Mouse (Mus musculus): ENCODE results near the gene Fgd3.

The Fgd3 gene

DNA sequence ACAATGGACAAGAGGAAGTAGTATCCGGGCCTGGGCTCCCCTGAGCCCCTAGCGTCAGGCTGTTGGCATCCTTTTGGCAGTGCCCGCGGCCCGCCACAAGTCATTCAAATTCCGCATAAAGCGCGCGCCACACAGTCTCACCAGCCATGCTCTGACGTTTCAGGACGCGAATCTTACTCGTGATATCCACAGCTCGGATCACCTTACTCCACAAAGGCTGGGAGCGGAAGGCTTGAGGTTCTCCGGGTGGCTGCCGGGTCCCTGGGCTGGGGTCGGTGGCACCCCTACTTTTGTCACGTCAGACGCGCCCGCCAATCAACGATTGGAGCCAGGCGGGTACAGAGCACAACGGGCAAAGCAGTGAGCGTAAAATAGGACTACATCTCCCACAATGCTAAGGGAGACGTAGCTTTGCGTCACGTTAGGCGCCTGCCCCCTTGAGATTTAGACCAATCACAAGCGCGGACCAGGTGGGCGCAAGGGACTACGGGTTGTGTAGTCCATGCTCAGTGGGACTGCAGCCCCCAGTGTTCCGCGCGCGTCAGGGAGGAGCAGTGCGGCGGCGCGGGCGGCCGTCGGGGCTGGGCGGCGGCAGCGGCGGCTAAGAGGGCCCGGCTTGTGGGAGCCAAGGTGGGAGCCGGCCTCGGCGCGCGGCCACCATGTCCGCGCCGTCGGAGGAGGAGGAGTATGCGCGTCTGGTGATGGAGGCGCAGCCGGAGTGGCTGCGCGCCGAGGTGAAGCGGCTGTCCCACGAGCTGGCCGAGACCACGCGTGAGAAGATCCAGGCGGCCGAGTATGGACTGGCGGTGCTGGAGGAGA lies 21.1 kb upstream of the Fgd3 start, which contains the start of gene Bicd2:
Gene Bicd2 (plus strand): TSS at position 574 of the 819 bp plus-strand sequence.
- peak; percentile 83 to 94 for DNase-seq (ENCODE audit: low spot score in 2 of 2)

DNA sequence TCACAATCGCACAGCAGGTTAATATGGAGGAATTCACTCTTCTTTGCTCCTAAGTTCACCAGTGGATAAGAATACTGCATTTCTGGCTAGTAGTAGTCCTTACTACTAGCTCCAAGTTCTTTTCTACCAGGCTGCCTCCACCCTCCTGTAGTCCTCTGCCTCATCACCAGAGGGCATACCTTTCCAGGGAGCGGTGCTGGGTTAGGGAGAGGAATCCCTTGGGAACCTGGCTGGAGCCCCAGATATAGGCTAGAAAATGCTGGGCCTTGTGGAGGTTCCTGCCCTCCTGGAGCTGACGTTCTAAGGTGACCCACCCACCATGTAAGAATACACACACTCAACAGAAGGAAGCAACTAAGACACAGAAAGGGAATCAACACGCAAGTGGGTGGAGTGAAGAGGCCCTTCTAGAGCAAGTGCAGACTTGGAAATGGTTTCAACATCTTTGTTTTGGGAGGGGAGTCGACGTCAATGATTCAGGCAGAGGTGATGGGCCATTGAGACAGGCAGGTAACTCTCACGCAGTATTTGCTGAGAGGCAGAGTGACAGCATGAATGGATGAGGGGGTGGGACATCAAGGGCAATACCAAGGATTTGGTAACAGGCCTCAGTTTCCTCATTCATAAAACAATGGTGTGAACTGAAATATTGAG lies 18.9 kb upstream of the Fgd3 start:
- DNase-seq (ENCODE audit: low spot score in 2 of 2) = no peak

DNA sequence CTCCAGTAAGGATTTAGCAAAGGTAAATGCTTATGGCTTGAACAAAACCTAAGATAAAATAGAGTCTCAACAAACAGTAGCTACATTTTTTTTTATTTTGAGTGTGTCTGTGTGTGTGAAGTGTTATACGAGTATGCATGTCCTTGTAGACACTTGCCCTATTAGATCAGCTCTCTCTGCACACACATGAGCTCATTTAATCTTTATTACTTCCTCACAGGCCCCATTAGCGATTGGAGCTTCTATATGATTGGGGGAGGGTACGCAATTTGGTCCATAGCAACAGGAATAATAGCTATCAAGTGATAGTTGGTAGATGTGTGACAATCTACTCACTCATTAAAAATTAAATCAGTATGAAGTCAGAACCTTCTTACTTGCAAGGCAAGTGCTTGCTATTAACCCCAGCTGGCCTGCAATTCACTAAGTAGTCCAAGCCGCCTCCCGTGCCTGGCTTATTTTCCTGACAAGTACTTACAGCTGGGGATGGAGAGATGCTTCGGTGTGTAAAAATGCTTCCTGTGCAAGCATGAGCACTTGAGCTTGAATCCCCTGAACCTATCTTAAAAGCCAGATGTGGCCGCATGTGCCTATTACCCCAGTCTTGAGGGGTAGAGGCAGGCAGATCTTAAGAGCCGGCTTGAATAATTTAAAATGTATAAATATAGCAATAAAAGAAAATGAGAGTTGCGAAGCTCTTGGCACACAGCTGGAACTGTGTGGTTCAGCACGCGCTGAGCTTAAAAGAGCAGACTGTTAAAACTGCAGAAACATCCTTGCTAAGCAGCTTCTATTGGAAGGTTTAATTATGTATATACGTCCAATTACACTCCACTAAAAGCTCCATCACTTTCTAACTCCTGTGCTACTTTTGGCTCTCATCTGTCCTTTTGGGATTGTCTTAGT lies 15.2 kb upstream of the Fgd3 start:
- DNase-seq (ENCODE audit: low spot score in 2 of 2) = no peak

DNA sequence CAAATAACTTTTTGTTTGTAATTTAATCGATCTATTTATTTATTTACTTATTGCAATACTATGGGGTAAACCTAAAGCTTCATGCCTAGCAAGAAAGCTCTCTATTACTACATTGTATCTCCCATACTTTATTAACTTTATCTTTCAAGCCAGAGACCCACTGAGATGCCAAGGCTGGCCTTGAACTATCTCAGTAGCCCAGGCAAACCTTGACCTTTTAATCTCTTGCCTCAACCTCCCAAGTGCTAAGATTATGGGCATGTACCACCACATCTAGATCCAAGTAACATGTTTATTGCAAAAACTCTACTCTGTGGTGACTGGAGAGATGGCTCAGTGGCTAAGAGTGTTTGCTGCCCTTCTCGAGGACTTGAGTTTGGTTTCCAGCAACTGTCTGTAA lies 13.1 kb upstream of the Fgd3 start:
- DNase-seq (ENCODE audit: low spot score in 2 of 2) = no peak

DNA sequence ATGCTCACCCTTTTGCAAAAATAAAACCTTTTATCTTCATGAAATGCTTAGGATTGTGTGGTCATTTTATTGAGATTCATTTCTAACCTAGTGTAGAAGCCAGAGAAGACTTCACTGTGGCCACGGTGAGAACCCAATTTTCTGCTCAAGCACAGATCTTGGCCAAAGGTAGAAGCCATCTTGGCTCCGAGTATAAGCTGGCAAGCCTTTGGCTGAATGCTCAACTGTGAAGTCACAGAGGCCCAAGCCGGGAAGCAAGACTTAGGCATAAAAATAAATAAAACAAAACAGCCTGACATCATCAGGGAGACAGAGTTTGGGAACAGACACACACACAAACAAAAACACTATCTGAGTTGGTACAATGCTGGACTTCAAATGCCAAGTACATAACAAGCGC lies 8.0 kb upstream of the Fgd3 start:
- DNase-seq (ENCODE audit: low spot score in 2 of 2) = no peak

DNA sequence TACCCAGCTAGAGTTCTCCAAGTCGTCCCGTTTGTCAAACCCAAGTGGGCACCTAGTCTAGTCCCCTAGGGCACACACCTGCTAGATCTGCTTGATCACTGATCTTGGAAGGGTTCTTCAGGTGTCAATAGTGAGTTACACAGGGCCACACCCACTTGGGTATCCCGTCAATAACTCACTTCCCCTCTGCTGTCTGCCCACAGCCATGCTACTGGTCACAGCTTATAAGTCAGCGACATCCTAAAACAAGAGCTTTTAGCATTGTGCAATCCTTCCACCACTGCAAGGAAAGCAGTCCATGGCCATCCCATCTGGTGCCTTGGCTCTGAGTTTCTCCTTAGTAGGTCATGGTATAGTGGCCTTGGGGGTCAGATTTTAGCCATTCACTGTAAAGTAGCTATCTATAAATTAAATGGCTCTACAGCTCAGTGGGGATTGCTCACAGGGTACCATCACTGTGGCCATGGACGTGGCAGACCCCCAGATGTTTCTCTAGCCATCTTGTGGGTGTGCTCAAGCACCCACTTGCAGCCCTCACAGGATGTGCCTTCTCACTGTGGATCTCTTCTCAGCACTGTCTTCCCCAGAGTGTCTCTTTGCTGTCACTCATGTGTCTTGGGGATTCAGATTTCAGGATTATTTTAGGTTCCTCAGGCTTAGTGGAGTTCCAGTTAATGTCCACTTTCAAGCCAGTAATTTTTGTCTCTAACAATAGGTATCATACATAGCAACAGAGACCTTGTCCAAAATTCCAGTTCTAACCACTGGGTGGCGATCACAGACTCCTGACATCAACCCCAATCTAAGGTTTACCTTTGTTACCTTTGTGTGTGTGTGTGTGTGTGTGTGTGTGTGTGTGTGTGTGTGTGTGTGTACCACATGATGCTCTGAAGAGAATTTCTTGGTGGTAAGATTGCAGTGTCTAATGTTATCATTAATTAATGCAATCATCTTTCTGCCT lies 6.4 kb upstream of the Fgd3 start:
- no peak for DNase-seq (ENCODE audit: low spot score in 2 of 2)

DNA sequence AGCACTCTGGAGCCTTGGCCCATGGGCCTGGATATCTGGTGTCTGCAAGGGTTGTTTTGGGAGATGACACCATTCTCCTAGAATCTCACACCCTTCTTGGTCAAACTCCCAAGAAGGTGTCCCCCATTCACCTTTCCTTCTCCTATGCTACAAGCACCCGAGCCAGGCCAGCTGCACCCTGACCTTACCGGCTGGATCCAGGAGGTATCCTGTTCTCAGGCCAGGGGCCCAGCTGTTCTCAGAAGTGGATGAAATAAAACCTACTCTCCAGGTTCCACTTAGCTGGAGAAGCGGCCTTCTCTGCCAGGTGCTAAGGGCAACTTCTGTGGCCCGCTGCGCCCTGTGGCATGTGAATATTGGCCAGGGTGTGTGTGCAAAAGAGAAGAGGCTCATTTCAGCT lies 4.8 kb upstream of the Fgd3 start:
- no peak for DNase-seq (ENCODE audit: low spot score in 2 of 2)

DNA sequence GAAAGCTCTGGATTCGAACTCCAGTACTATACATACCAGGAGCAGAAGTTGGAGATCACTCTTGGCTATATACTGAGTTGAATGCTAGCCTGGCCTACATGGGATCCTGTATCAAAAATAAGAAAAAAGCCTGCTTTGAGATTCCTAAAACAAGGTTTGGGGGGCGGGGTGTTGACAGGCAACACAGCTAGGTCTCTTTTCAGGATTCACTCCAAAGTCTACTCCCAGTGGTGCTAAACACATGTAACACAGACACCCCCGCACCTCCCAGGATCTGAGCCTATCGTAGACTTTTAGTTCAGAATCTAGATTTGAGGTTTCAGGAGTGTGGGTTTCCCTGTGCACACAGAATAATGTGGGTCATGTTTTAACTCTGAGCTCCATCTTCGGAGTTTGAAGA lies 2.6 kb upstream of the Fgd3 start:
- DNase-seq (ENCODE audit: low spot score in 2 of 2) = peak in 1 of 2 experiments; percentile 51

DNA sequence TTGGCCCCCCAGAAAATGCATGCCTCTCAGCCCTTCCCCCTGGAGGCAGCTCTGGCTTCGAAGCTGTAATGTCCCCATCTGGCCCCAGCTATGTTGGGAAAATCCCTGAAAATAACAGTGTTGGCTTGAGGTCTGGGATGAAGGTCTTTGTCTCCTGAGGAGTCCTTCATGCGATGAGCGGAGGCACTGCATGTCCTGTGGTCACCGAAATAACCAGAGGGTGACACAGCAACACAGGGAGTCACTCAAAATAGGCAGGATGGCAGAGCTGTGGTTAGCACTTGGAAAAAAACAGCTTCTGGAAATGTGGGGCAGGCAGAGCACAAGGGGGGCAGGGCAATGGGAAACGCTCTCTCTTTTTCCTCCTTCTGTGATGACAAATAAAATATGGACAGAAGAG lies 2.1 kb upstream of the Fgd3 start:
- no peak for DNase-seq (ENCODE audit: low spot score in 2 of 2)

DNA sequence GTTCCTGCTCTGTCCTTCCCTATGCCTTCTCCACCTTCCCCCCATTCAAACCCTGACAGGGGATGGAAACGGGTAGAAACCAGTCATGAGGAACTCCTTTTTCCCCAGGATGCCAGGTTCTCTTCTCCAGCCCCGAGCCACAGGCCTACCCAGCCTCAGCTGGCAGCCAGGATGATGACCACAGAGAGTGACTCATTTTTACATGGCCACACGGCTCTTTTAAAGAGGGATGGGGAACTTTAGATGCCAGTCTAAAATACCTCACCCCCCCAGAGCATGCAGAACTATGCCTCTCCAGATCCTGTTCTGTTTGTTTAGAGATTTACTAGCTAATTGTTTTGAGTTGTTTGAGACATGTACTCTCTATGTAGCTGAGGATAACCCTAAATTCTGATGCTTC lies 1.3 kb upstream of the Fgd3 start:
- DNase-seq (ENCODE audit: low spot score in 2 of 2) = no peak

DNA sequence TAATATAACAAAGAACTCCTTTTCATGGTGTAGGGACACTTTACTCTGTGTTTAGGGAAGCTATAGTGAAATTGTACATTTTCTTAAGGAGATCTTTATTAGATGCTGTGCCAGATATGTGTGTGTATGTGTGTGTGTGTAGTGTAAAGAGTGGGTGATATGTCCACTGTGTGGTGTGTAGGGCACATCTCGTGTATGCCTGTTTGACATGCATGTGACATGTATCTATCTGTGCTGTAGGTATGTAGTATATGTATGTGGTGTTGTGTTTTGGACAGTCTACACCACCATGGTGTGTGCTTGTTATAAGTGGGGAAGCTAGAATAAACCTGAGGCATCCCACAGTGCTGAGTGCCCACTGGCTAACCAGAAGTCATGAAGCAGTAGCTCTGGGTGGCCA lies 403 bp upstream of the Fgd3 start:
- DNase-seq (ENCODE audit: low spot score in 2 of 2) = no peak

DNA sequence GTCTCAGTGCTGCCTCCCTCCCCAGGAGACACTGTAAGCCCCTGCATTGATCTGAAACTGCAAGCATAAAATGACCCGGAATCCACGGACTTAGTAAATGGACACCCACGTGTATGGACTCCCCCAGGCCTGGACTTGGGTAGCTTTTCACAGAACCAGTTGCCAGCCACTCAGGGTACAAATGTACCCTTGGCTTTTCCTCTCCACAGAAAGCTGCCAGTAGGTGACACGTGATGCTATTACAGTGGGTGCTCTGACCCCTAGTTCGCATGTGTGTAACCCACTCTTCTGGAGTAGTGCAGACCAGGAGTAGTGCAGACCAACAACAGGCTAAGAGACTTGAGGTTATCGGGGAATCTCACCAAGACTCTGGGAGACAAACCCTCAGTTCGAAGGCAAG lies 2.2 kb downstream of the Fgd3 start:
- DNase-seq (ENCODE audit: low spot score in 2 of 2) = no peak

DNA sequence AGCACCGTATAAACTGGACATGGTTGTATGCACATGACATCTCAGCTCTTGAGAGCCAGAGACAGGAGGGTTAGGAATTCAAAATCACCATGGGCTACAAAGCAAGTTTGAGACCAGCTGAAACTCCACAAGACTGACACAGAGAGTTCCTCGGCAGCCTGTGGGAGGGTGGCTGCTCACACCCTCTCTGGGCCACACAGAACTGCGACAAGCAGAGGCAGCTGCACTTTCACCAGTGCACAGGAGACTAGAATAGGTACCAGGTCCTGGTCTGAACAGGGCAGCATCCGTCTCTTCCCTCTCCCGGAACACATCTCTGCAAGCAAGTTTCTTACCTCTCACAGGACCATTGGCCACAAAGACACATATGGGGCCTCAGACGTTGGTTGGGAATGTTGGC lies 2.6 kb downstream of the Fgd3 start:
- no peak for DNase-seq (ENCODE audit: low spot score in 2 of 2)

DNA sequence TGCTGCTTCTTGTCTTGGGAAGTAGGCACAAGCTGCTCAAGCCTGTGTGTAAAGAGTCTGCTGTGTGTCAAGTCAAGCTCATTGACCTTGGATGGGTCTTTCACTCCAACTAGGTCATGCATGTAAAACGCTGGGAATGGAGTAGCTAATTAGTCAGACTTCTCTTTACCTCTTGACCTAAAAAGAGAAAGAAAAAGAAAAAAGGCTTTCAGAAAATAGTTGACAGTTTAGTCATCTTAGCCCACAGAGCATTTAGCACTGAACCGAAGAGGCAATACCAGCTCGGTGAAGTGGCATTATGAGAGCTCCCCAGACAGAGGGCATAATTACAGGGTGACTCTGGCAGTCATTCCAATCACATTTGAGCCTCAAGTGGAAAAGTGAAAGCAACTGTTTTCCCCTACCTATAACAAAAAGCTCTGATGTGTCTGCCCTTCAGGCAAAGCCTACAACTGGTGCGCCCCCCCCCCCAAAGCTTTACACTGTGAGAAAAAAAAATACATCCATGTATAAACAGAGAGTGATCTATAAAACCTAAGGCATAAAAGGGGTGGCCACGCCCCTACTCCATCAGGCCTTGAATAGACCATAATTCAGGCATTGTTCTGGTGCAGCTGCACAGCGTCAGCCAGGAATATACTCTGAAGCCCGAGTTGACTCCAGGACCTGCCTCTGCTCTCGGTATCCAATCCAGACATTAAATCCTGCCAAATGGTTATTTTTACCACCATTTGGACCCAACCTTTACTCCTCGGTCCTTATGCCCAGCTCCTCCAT lies 3.5 kb downstream of the Fgd3 start:
- DNase-seq (ENCODE audit: low spot score in 2 of 2) = no peak

DNA sequence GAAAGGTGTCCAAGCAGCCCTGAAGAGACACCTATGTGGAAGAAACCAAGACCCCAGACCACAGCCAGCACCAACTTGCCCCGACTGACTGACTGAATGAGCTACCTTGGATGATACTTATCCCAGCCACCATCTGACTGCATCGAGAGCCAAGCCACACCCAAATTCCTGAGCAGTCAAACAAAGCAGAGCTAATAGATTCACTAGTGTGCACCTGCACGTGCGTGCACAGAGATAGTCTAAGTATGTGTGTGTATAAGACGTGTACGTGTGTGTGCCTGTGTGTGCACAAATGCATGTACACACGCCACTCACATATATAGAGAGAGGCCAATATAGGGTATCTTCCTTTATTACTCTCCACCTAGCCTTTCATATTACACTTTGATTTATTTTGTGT lies 8.5 kb downstream of the Fgd3 start:
- DNase-seq (ENCODE audit: low spot score in 2 of 2) = no peak

DNA sequence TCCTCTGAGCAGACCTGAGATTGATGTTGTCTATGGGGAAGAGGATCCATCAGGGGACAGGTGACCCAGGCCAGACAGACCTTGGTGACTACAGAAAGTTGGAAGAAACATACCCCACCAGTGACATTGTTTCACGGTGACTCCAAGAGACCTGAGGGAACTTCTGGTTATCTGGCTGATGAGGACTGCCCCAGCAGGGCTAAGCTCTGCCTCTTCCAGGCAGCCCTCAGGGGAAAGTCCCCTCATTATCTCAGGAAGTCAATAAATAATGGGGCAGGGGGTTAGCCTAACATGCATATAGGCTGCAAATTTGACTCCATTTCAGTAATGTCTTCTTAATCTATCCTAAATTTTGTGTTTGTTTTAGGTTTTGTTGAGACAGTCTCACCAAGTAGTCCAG lies 10.6 kb downstream of the Fgd3 start:
- DNase-seq (ENCODE audit: low spot score in 2 of 2) = no peak

DNA sequence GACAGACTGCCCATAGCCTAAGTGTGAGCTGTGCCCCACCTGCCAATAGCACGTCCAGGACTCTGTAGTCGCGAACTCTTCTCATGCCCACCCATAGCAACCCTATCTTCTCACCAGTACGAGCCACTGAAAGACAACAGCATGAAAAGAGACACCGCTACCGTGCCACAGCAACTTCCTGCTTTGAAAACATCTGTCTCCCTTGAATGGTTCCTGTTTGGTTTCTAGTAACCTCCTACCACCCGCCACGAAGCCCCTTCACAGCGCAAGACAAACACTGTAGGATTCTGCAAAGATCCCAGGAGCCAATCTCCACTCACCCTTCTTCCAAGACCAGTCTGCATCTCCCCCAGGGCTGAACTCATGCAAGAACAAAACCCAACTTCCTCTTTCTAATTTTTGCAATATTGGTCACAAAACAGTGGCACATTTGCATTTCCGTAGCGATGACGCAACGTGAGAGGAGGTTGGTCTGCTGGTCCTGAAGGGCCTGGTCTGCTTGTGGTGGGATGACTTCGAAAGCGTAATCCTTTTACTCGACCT lies 11.2 kb downstream of the Fgd3 start:
- no peak for DNase-seq (ENCODE audit: low spot score in 2 of 2)

DNA sequence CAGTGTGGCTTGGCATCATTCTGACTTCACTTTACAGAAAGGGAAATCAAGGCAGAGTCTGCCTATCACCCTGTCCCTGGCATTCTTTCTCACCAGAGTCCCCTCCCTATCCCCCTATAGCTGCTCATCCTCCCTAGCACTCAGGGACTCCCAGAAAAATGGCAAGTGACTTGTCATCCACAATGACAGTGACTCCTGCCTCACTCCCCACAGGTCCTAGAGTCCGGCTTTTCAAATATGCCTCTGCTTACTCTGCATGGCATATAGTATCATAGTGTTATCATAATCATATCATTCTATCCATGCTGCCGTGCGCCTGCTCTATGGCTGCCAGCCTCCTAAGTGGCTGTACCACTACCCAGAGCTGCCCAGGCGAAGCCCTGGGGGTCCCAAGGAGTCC lies 11.9 kb downstream of the Fgd3 start:
- DNase-seq (ENCODE audit: low spot score in 2 of 2) = no peak

DNA sequence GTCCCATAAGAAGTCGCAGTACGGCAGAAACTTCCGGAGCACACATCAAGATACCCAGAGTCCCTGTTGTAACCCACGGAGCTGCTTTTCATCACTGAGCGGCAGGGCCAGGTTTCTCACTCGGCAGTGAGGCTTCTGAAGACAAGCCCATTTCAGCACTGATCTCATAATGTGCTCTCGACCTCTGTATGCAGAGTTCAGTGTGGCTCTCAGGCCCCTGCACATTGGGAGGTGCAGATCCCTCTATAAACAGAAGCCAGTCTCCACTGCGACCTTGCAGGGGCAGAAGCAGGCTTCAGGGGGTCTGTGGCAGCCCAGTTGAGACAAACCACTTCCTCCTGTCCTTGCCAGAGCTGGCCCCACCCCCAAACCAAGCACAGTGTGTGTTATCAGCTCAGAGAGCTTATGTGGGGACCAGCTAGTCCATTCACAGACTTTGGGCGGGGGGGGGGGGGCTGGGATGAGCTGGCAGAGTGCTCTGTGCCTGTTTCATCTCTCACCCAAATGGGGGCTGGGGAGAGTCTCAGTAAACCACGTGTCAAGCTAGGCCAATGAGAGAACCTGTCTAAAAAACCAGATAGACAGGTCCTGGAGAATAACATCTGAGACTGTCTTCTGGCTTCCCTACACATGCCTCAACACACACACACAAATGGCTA lies 12.7 kb downstream of the Fgd3 start:
- no peak for DNase-seq (ENCODE audit: low spot score in 2 of 2)
